Comparison of ENCODE assay signal across 10 mouse cellular contexts in genomic region chr2:62048116-62048515, GRCm38 (mm10). TPM values are rescaled to one million over a fixed set of nuclear protein-coding genes. Genes with fewer than 3 reads are reported as not detected.
DNase-seq lines count a peak whose midpoint lies in the region; ATAC-seq and TF ChIP-seq lines count a peak whose summit lies in the region.
"Had no signal": no experiment of that assay in that cellular context is flagged by ENCODE, and none has a peak within 500 bp of the region (broad histone marks: within the 10 kb centered on the region; RNA-seq: fewer than 3 reads in every experiment).

No protein-coding gene starts in this region.

- H3K4me1 ChIP-seq in kidney, embryonic 16.5 days (ENCODE audit: insufficient read depth, low read length), result no peaks in the 10 kb centered on the region
- 0 out of 2 replicates have a peak, but pooled peaks cover 4% of the 10 kb centered on the region for H3K4me1 ChIP-seq in kidney, adult 2 months (ENCODE audit: control insufficient read depth, insufficient read depth, low read length)
- 0 out of 2 replicates have a peak, but pooled peaks cover 2% of the 10 kb centered on the region for H3K4me1 ChIP-seq in intestine, embryonic 14.5 days (replicated peaks; ENCODE audit: control insufficient read depth, insufficient read depth, low read length)

- H3K9me3 ChIP-seq in kidney, embryonic 16.5 days (ENCODE audit: low read length), result no peaks in the 10 kb centered on the region
- no peaks in the 10 kb centered on the region for H3K9me3 ChIP-seq in intestine, embryonic 14.5 days (ENCODE audit: control insufficient read depth, low read length)
- H3K9me3 ChIP-seq: G1E had no signal

- 0 out of 2 replicates have a peak, but pooled peaks cover 10% of the 10 kb centered on the region for H3K27me3 ChIP-seq in kidney, embryonic 16.5 days (ENCODE audit: insufficient read depth, low read length)
- no peaks in the 10 kb centered on the region for H3K27me3 ChIP-seq in kidney, adult 2 months (replicated peaks; ENCODE audit: control insufficient read depth, insufficient read depth, low read length)
- no peaks in the 10 kb centered on the region for H3K27me3 ChIP-seq in intestine, embryonic 14.5 days (replicated peaks; ENCODE audit: control insufficient read depth, insufficient read depth, low read length)

- no peak for TF ChIP-seq CTCF in kidney, adult 2 months (conservative IDR thresholded peaks at IDR 0.05; ENCODE audit: insufficient read depth, insufficient read length, low read depth, low read length)

- H3K4me2 ChIP-seq in kidney, embryonic 16.5 days (replicated peaks; ENCODE audit: low read depth, low read length), result peak overlapping the region; percentile 70
- peak overlapping the region; percentile 61 for H3K4me2 ChIP-seq in intestine, embryonic 14.5 days (ENCODE audit: low read length)

- no peak for TF ChIP-seq POLR2A in kidney, adult 2 months (IDR thresholded peaks at IDR 0.05; ENCODE audit: low read depth, low read length)

- 11% methylated on average over 3 of the region's 3 CpGs for WGBS in kidney, embryonic 16.5 days
- WGBS in kidney, adult 2 months, result 15% methylated on average over 3 of the region's 3 CpGs
- WGBS in intestine, embryonic 14.5 days, result 12% methylated on average over 3 of the region's 3 CpGs

- no peak overlapping the region for H3K27ac ChIP-seq in kidney, embryonic 16.5 days (ENCODE audit: low read length)
- H3K27ac ChIP-seq in kidney, adult 2 months (ENCODE audit: insufficient read depth, low read depth, low read length), result no peak overlapping the region
- H3K27ac ChIP-seq in intestine, embryonic 14.5 days (ENCODE audit: low read depth), result no peak overlapping the region

- DNase-seq in kidney, adult 2 months, result no peak
- peak; percentile 1 for DNase-seq in embryo, embryonic 9.5 days (ENCODE audit: extremely low spot score)
- no peak for DNase-seq in intestine, embryonic 14.5 days (ENCODE audit: low spot score)
- peak; percentile 41 for DNase-seq in retina, adult 2 months (ENCODE audit: low read depth, low spot score)
- DNase-seq in liver, result no peak
- no peak for DNase-seq in lung, postnatal 25 days (ENCODE audit: low spot score)
- no peak for DNase-seq in kidney, postnatal 10 days
- DNase-seq: kidney, postnatal 14 days had no signal

- no peak overlapping the region; the same call in 1 of the 2 replicates for H3K4me3 ChIP-seq in kidney, embryonic 16.5 days (ENCODE audit: low read length)
- no peak overlapping the region for H3K4me3 ChIP-seq in kidney, adult 2 months (ENCODE audit: insufficient read depth, low read depth, low read length)
- peak overlapping the region; percentile 45; the same call in 1 of the 2 replicates for H3K4me3 ChIP-seq in intestine, embryonic 14.5 days (ENCODE audit: low read depth, low read length)

- no peaks in the 10 kb centered on the region for H3K36me3 ChIP-seq in kidney, embryonic 16.5 days (ENCODE audit: insufficient read depth, low read length)
- H3K36me3 ChIP-seq in kidney, adult 2 months (ENCODE audit: control insufficient read depth, insufficient read depth, low read length), result no peaks in the 10 kb centered on the region
- no peaks in the 10 kb centered on the region for H3K36me3 ChIP-seq in intestine, embryonic 14.5 days (ENCODE audit: control insufficient read depth, insufficient read depth, low read length)
- H3K36me3 ChIP-seq: G1E had no signal

- ATAC-seq in kidney, embryonic 16.5 days (ENCODE audit: low FRiP score, low TSS enrichment), result no peak
- ATAC-seq in intestine, embryonic 14.5 days (replicated peaks; ENCODE audit: low FRiP score, low TSS enrichment, low read depth), result no peak

- no peak overlapping the region for H3K9ac ChIP-seq in kidney, embryonic 16.5 days (replicated peaks; ENCODE audit: low read length)
- no peak overlapping the region for H3K9ac ChIP-seq in intestine, embryonic 14.5 days (ENCODE audit: low read length)

RNA-seq across cellular contexts. Expression of gene Slc4a10, which starts 1.9 kb away (rescaled TPM):
- polyA plus RNA-seq in kidney, embryonic 16.5 days (2015; fragmentation: Nextera tagmentation; extraction: Ambion mirVana), result 0.20 and 0.33 TPM in 2 replicates
- 0.02 and 0.05 TPM in 2 replicates for polyA plus RNA-seq in kidney, adult 2 months (2012; rRNA removed)
- polyA plus RNA-seq in intestine, embryonic 14.5 days (2014; fragmentation: Nextera tagmentation; extraction: Ambion mirVana), result 1.7 and 2.4 TPM in 2 replicates
- polyA plus RNA-seq: G1E had no signal

Comparison
In these comparisons a context has a peak if more than half of its experiments do, and no peak if none do; other contexts are left out.
1. DNase-seq: peak in embryo, embryonic 9.5 days (single experiment) and retina, adult 2 months (single experiment); none in kidney, adult 2 months (single experiment), intestine, embryonic 14.5 days (single experiment), liver (single experiment), lung, postnatal 25 days (single experiment) and kidney, postnatal 10 days (single experiment).